Mouse (Mus musculus) heart, postnatal 0 days (tissue): ENCODE data around the gene Armc10.

Source experiments
- CTCF ChIP-seq: IDR thresholded peaks from 2 replicates; pipeline ENCODE4 v1.5.1; 2016; ENCODE audit warnings: antibody characterized with exemption, control low read depth, low read depth
- EP300 ChIP-seq: IDR thresholded peaks from 2 replicates; pipeline ENCODE4 v1.6.1; 2016; ENCODE audit warnings: antibody characterized with exemption, low read depth

DNA sequence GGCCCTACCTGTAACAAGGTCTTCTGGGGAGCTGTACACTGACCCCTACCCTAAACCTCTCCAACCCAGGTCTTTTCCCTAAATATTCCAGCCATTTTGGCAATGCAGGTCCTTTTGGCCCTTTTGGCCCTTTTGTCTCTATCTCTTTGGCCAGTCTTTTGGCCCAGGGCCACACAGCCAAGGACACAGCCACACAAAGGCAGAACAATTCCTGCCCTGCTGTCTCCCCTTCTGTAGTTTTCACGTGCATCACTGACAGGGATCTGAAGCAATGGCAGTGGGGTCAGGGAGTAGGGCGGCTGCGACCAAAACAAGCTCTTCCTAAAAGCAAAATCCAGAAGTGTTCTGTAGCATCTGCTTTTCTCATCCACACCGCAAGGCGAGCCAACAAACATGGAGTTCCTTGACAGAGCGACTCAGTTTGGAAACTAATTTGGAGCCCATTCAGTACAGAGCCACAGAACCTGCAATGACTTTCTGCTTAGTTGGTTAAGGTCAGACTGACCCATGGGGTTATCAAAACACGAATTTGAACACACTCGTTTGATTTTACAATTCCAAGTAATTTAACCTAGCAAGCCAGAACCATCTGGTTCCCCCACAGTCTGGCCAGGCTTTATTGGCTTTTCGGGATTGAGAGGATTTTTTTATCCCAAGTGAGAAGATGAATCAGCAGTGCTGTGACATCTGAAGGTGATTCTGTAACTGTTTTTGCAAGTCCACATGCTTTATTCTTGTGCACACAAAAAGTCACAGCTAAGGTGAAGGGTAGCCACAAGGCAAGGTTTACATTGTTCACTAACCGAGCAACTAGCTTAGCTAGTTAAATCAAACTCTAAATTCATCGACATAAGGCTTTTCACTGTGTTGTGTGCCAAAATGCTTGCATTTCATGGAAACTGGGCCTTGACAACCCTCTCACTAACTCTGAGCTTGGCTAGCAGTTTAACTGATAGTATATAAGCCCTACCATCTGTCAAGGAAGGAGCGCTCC lies 37.0 kb upstream of the Armc10 start:
- no peak for TF ChIP-seq CTCF
- TF ChIP-seq EP300, result no peak
